Mouse (Mus musculus): Measurements from ENCODE around the gene Ttc21a. TPM values are rescaled to one million over a fixed set of nuclear protein-coding genes. Genes with fewer than 3 reads are reported as not detected.
A peak's percentile ranks its signal among the peaks of the same experiment; 100 is the strongest.

Ttc21a gene
- polyA plus RNA-seq, 1 experiment, result 0.56 TPM

DNA sequence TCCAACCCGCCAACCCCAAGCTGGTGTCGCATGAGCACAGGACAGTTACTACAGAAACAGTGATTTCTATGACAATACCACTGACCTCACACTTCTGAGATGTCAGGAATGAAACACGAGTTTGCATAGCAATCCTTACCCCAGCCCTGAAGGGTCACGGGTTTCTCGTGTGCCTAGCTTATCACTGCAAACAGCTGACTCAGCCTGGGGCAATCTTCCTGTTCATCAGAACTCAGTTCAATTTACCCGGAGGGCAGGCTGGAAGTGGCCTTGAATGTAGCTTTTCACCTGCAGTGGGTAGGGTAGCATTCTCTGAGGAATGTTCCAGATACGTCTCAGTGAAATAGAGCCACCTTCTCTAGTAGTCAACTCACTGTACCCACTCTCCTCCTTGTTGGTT lies 56.8 kb downstream of the Ttc21a start:
- no peak for DNase-seq
- Histone ChIP-seq H3K27me3 (ENCODE audit: control insufficient read depth, insufficient read depth, low read length) (no peaks in the 10 kb centered on the region), H3K27ac (ENCODE audit: insufficient read depth, low read length) (no peak overlapping the region), H3K4me1 (ENCODE audit: control insufficient read depth, insufficient read depth, low read length) (peaks cover 3% of the 10 kb centered on the region; the same call in 1 of the 2 replicates), H3K4me3 (replicated peaks; ENCODE audit: insufficient read depth, low read depth, low read length) (no peak overlapping the region)
- TF ChIP-seq CTCF (IDR thresholded peaks at IDR 0.05; ENCODE audit: borderline replicate concordance, insufficient read depth, low read depth, low read length) (no peak), POLR2A (IDR thresholded peaks at IDR 0.05; ENCODE audit: borderline replicate concordance, insufficient read depth, low read length) (no peak)
- 84% methylated on average over 7 of the region's 7 CpGs for WGBS

DNA sequence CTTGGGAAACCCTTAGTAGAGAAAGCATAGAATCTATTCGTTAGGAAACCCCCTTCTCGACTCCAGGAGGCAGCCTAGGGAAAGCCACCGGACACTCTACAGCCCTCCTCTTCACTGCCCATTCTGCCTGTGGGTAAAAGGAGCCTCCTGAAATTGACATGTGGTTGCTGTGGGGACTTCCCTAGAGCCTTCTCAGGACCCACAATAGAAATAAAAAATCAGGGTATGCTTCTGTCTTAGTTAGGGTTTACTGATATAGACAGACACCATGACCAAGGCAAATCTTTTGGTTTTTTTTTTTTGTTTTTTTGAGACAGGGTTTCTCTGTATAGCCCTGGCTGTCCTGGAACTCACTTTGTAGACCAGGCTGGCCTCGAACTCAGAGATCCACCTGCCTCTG lies 58.7 kb downstream of the Ttc21a start:
- 83% methylated on average over 4 of the region's 4 CpGs for WGBS
- Histone ChIP-seq H3K4me3 (replicated peaks; ENCODE audit: insufficient read depth, low read depth, low read length) (no peak overlapping the region), H3K27ac (ENCODE audit: insufficient read depth, low read length) (no peak overlapping the region), H3K27me3 (ENCODE audit: control insufficient read depth, insufficient read depth, low read length) (no peaks in the 10 kb centered on the region), H3K4me1 (ENCODE audit: control insufficient read depth, insufficient read depth, low read length) (peaks cover 5% of the 10 kb centered on the region; the same call in 1 of the 2 replicates)
- no peak for DNase-seq
- TF ChIP-seq POLR2A (IDR thresholded peaks at IDR 0.05; ENCODE audit: borderline replicate concordance, insufficient read depth, low read length) (no peak), CTCF (IDR thresholded peaks at IDR 0.05; ENCODE audit: borderline replicate concordance, insufficient read depth, low read depth, low read length) (no peak)

DNA sequence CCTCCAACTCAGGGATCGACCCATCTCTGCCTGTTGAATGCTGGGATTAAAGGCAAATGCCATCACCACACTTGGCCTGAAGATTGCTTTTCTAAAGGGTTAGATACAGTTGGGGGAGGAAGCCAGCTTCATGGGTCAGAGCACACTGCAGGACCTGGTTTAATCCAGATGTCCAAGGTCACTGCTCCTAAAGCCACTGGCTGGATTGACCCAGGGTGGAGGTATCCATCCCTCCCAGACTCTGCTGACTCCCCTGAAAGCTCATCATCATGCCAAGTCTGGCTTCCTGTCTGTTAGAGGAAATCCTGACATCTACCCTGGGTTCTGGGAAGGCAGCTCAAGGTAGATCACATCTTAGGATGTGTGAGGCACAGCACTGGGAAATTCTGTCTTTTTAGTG lies 61.4 kb downstream of the Ttc21a start:
- no peak overlapping the region for H3K27ac ChIP-seq (ENCODE audit: insufficient read depth, low read length)
- no peaks in the 10 kb centered on the region for H3K27me3 ChIP-seq (ENCODE audit: control insufficient read depth, insufficient read depth, low read length)
- H3K4me3 ChIP-seq (replicated peaks; ENCODE audit: insufficient read depth, low read depth, low read length), result no peak overlapping the region
- no peak for TF ChIP-seq CTCF (IDR thresholded peaks at IDR 0.05; ENCODE audit: borderline replicate concordance, insufficient read depth, low read depth, low read length)
- no peak for TF ChIP-seq POLR2A (IDR thresholded peaks at IDR 0.05; ENCODE audit: borderline replicate concordance, insufficient read depth, low read length)
- 78% methylated on average over 1 of the region's 1 CpGs for WGBS
- H3K4me1 ChIP-seq (ENCODE audit: control insufficient read depth, insufficient read depth, low read length), result 0 out of 2 replicates have a peak, but pooled peaks cover 5% of the 10 kb centered on the region
- DNase-seq, result no peak

DNA sequence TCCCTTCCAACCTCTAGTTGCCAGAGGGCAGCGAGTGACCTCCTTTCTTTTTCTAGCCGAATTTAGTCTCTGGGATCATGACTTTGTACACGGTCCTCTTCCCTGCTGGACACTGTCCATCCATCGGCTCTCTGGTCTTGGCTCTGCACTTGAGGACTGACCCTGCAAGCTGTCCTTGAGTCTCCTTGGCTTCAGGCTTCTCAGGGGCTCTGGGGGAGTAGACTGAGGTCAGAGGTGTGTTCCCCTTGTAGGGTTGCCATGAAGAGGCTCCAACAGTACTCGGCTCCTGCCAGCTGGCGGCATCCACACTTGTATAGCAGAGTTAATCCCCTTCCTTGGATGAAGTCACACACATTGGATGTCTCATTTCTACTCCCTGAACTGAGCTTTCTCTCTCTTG lies 62.2 kb downstream of the Ttc21a start:
- H3K27ac ChIP-seq (ENCODE audit: insufficient read depth, low read length), result no peak overlapping the region
- no peaks in the 10 kb centered on the region for H3K27me3 ChIP-seq (ENCODE audit: control insufficient read depth, insufficient read depth, low read length)
- no peak overlapping the region for H3K4me3 ChIP-seq (replicated peaks; ENCODE audit: insufficient read depth, low read depth, low read length)
- 0 out of 2 replicates have a peak, but pooled peaks cover 5% of the 10 kb centered on the region for H3K4me1 ChIP-seq (ENCODE audit: control insufficient read depth, insufficient read depth, low read length)
- 30% methylated on average over 6 of the region's 6 CpGs for WGBS
- TF ChIP-seq CTCF (IDR thresholded peaks at IDR 0.05; ENCODE audit: borderline replicate concordance, insufficient read depth, low read depth, low read length) (no peak), POLR2A (IDR thresholded peaks at IDR 0.05; ENCODE audit: borderline replicate concordance, insufficient read depth, low read length) (no peak)
- peak in 1 of 2 experiments; percentile 15 for DNase-seq

DNA sequence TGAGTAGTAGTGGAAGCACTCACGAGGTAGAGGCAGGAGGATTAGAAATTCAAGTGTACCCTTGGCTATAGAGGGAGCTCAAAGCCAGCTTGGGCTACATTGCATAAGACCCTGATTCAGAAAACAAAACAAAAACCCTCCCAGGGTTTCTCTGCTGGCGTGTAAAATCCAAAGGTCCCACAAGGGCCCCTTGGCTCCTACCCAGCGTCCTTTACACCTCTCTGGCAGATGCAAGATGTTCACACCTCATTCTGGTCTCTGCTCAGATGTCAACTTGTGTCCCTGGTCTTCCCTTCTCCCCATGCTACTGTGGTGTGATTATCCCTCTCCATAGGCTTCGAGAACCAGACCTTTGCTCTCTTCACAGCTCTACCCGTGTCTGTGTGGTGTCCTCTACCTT lies 63.4 kb downstream of the Ttc21a start:
- Histone ChIP-seq H3K4me3 (replicated peaks; ENCODE audit: insufficient read depth, low read depth, low read length) (no peak overlapping the region), H3K27me3 (ENCODE audit: control insufficient read depth, insufficient read depth, low read length) (no peaks in the 10 kb centered on the region), H3K4me1 (ENCODE audit: control insufficient read depth, insufficient read depth, low read length) (0 out of 2 replicates have a peak, but pooled peaks cover 5% of the 10 kb centered on the region), H3K27ac (ENCODE audit: insufficient read depth, low read length) (no peak overlapping the region)
- no peak for DNase-seq
- 85% methylated on average over 5 of the region's 5 CpGs for WGBS
- TF ChIP-seq CTCF (IDR thresholded peaks at IDR 0.05; ENCODE audit: borderline replicate concordance, insufficient read depth, low read depth, low read length) (no peak), POLR2A (IDR thresholded peaks at IDR 0.05; ENCODE audit: borderline replicate concordance, insufficient read depth, low read length) (no peak)

- TF ChIP-seq CTCF (IDR thresholded peaks at IDR 0.05; ENCODE audit: borderline replicate concordance, insufficient read depth, low read depth, low read length) (no peak), POLR2A (IDR thresholded peaks at IDR 0.05; ENCODE audit: borderline replicate concordance, insufficient read depth, low read length) (no peak)
- Histone ChIP-seq H3K27ac (ENCODE audit: insufficient read depth, low read length) (no peak overlapping the region), H3K4me1 (ENCODE audit: control insufficient read depth, insufficient read depth, low read length) (0 out of 2 replicates have a peak, but pooled peaks cover 5% of the 10 kb centered on the region), H3K4me3 (replicated peaks; ENCODE audit: insufficient read depth, low read depth, low read length) (peak overlapping the region; percentile 47), H3K27me3 (ENCODE audit: control insufficient read depth, insufficient read depth, low read length) (no peaks in the 10 kb centered on the region)
- peak in 1 of 2 experiments; percentile 37 for DNase-seq
- WGBS, result 13% methylated on average over 31 of the region's 31 CpGs
Measured at GRCm38 (mm10) chr9:120001945-120002725, 64.7 kb downstream of the Ttc21a start.

DNA sequence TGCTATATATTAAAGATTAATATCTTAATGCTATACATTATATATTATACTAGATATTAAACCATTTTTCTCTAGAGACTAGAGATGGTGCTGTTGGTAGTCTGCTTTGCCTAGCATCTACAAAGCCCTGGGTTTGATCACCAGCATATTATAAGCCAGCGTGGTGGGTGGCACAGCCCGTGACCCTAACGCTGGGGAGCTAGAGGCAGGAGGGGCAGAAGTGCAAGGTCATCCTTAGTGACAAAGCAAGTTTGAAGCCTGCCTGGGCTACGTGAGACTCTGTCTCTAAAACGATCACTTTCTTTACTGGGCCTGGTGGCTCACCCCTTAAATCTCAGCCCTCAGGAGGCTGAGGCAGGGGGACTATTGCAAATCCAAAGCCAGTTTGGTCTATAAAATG lies 65.5 kb downstream of the Ttc21a start:
- DNase-seq, result no peak
- WGBS, result 85% methylated on average over 5 of the region's 5 CpGs
- TF ChIP-seq POLR2A (IDR thresholded peaks at IDR 0.05; ENCODE audit: borderline replicate concordance, insufficient read depth, low read length) (no peak), CTCF (IDR thresholded peaks at IDR 0.05; ENCODE audit: borderline replicate concordance, insufficient read depth, low read depth, low read length) (no peak)
- no peak overlapping the region for H3K27ac ChIP-seq (ENCODE audit: insufficient read depth, low read length)
- H3K27me3 ChIP-seq (ENCODE audit: control insufficient read depth, insufficient read depth, low read length), result no peaks in the 10 kb centered on the region
- H3K4me3 ChIP-seq (replicated peaks; ENCODE audit: insufficient read depth, low read depth, low read length), result no peak overlapping the region
- H3K4me1 ChIP-seq (ENCODE audit: control insufficient read depth, insufficient read depth, low read length), result 0 out of 2 replicates have a peak, but pooled peaks cover 5% of the 10 kb centered on the region

DNA sequence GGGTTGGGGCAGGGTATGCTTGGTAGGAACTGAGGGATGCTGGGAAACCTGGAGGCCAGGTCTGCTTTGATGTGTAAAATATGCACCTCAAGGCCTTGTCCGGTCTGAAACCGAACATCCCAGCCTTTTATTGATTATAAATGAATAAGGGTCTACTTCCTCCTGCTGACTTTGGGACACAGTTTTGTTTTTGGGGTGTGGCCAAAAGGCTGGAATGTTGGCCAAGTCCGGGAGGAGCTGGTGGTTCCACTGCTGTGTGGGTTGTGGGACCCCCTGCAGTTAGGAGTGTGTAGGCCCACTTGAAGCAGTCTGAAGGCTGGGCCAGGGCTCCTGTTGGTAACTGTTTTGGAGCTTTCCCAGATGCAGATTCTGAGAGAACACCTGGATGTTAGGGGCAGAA lies 68.5 kb downstream of the Ttc21a start:
- H3K4me1 ChIP-seq (ENCODE audit: control insufficient read depth, insufficient read depth, low read length), result peaks cover 2% of the 10 kb centered on the region; the same call in 1 of the 2 replicates
- 64% methylated on average over 3 of the region's 3 CpGs for WGBS
- no peak overlapping the region for H3K27ac ChIP-seq (ENCODE audit: insufficient read depth, low read length)
- H3K4me3 ChIP-seq (replicated peaks; ENCODE audit: insufficient read depth, low read depth, low read length), result no peak overlapping the region
- TF ChIP-seq POLR2A (IDR thresholded peaks at IDR 0.05; ENCODE audit: borderline replicate concordance, insufficient read depth, low read length) (no peak), CTCF (IDR thresholded peaks at IDR 0.05; ENCODE audit: borderline replicate concordance, insufficient read depth, low read depth, low read length) (no peak)
- DNase-seq, result no peak
- no peaks in the 10 kb centered on the region for H3K27me3 ChIP-seq (ENCODE audit: control insufficient read depth, insufficient read depth, low read length)

Measured in cerebellum, adult 2 months (tissue).